Mouse (Mus musculus) megakaryocyte, embryonic 14.5 days (primary cell): ENCODE measurements around the gene Ada. TPM values are rescaled to one million over a fixed set of nuclear protein-coding genes. Genes with fewer than 3 reads are reported as not detected.

ENCODE experiments used
- H3K27me3 ChIP-seq: replicated peaks from 2 replicates; pipeline ENCODE3; 2012; ENCODE audit warnings: inconsistent platforms
- H3K36me3 ChIP-seq: replicated peaks from 2 replicates; pipeline ENCODE3; 2012; ENCODE audit warnings: low read length, inconsistent platforms, mixed read lengths
- H3K4me1 ChIP-seq: 2 replicates; pipeline ENCODE4 v1.6.1; 2012; ENCODE audit warnings: inconsistent platforms
- H3K4me3 ChIP-seq: replicated peaks from 2 replicates; pipeline ENCODE3; 2012; ENCODE audit warnings: moderate library complexity, mild to moderate bottlenecking, inconsistent platforms
- H3K9me3 ChIP-seq: 2 replicates; pipeline ENCODE4 v1.6.1; 2012; ENCODE audit warnings: inconsistent platforms
- FLI1 ChIP-seq: IDR thresholded peaks from 2 replicates; pipeline ENCODE4 v1.6.1; 2012; ENCODE audit warnings: low read length, inconsistent platforms, mixed read lengths
- GATA1 ChIP-seq: IDR thresholded peaks from 3 replicates; pipeline ENCODE4 v1.6.1; 2012; ENCODE audit warnings: mixed read lengths, low read length, inconsistent platforms, borderline replicate concordance
- polyA plus RNA-seq: library from polyadenylated mRNA; stranded (reverse); fragments of >175 nt; gene quantifications from 2 replicates; pipeline ENCODE4 v1.2.3, GENCODE M21; 2012; ENCODE audit warnings: low replicate concordance; ENCODE audit not compliant: insufficient read depth

Ada gene
- 6.1 and 21.4 TPM in 2 replicates for polyA plus RNA-seq

- Histone ChIP-seq H3K27me3 (peaks cover 18% of the 10 kb centered on the region), H3K4me1 (peaks cover 71% of the 10 kb centered on the region), H3K9me3 (no peaks in the 10 kb centered on the region), H3K36me3 (no peaks in the 10 kb centered on the region), H3K4me3 (peak within 1 kb of the TSS; percentile 93)
- TF ChIP-seq GATA1 (no peak), FLI1 (no peak)
These were observed at the start of gene Ada for GRCm38 (mm10) chr2:163749647-163750611. Gene Ada (minus strand): TSS chr2:163750239.

- Histone ChIP-seq H3K9me3 (peaks cover 7% of the 10 kb centered on the region), H3K36me3 (no peaks in the 10 kb centered on the region), H3K4me3 (no peak overlapping the region), H3K27me3 (peaks cover 60% of the 10 kb centered on the region), H3K4me1 (peaks cover 14% of the 10 kb centered on the region)
- TF ChIP-seq GATA1 (no peak), FLI1 (no peak)
These were observed 48.4 kb upstream of the Ada start for GRCm38 (mm10) chr2:163798411-163798810.

- Histone ChIP-seq H3K9me3 (no peaks in the 10 kb centered on the region), H3K36me3 (no peaks in the 10 kb centered on the region), H3K4me1 (peaks cover 36% of the 10 kb centered on the region), H3K27me3 (peaks cover 15% of the 10 kb centered on the region), H3K4me3 (no peak overlapping the region)
- TF ChIP-seq FLI1 (no peak), GATA1 (no peak)
These were observed 38.4 kb upstream of the Ada start for GRCm38 (mm10) chr2:163788484-163788883.

GRCm38 (mm10) chr2:163787709-163788108 is 37.7 kb upstream of the Ada start:
- Histone ChIP-seq H3K4me3 (no peak overlapping the region), H3K4me1 (peaks cover 36% of the 10 kb centered on the region), H3K36me3 (no peaks in the 10 kb centered on the region), H3K9me3 (no peaks in the 10 kb centered on the region), H3K27me3 (peaks cover 15% of the 10 kb centered on the region)
- TF ChIP-seq GATA1: no peak
- TF ChIP-seq FLI1: no peak

GRCm38 (mm10) chr2:163787086-163787485 is 37.0 kb upstream of the Ada start:
- no peak for TF ChIP-seq FLI1
- no peak for TF ChIP-seq GATA1
- peaks cover 21% of the 10 kb centered on the region for H3K27me3 ChIP-seq
- H3K36me3 ChIP-seq: no peaks in the 10 kb centered on the region
- H3K9me3 ChIP-seq: peaks cover 5% of the 10 kb centered on the region
- no peak overlapping the region for H3K4me3 ChIP-seq
- peaks cover 38% of the 10 kb centered on the region for H3K4me1 ChIP-seq

GRCm38 (mm10) chr2:163783901-163784300 is 33.9 kb upstream of the Ada start:
- peak overlapping the region; percentile 53 for H3K4me3 ChIP-seq

GRCm38 (mm10) chr2:163783368-163783767 is 33.3 kb upstream of the Ada start:
- Histone ChIP-seq H3K4me1 (peaks cover 61% of the 10 kb centered on the region), H3K27me3 (peaks cover 26% of the 10 kb centered on the region), H3K9me3 (peaks cover 9% of the 10 kb centered on the region), H3K4me3 (no peak overlapping the region), H3K36me3 (no peaks in the 10 kb centered on the region)
- no peak for TF ChIP-seq FLI1
- TF ChIP-seq GATA1: no peak

More at GRCm38 (mm10) chr2:163783901-163784300, 33.9 kb upstream of the Ada start:
- TF ChIP-seq GATA1: no peak
- no peak for TF ChIP-seq FLI1
- Histone ChIP-seq H3K36me3 (no peaks in the 10 kb centered on the region), H3K27me3 (peaks cover 29% of the 10 kb centered on the region), H3K9me3 (peaks cover 9% of the 10 kb centered on the region), H3K4me1 (peaks cover 63% of the 10 kb centered on the region)

GRCm38 (mm10) chr2:163778896-163779295 is 28.9 kb upstream of the Ada start:
- no peak overlapping the region for H3K4me3 ChIP-seq
- peaks cover 9% of the 10 kb centered on the region for H3K9me3 ChIP-seq
- TF ChIP-seq GATA1 (no peak), FLI1 (no peak)
- H3K27me3 ChIP-seq: peaks cover 29% of the 10 kb centered on the region
- peaks cover 31% of the 10 kb centered on the region for H3K4me1 ChIP-seq
- no peaks in the 10 kb centered on the region for H3K36me3 ChIP-seq

- peaks cover 33% of the 10 kb centered on the region for H3K4me1 ChIP-seq
- H3K27me3 ChIP-seq: peaks cover 22% of the 10 kb centered on the region
- H3K9me3 ChIP-seq: peaks cover 3% of the 10 kb centered on the region
- H3K4me3 ChIP-seq: no peak overlapping the region
- TF ChIP-seq FLI1: no peak
- TF ChIP-seq GATA1: no peak
- H3K36me3 ChIP-seq: no peaks in the 10 kb centered on the region
These were observed 27.0 kb upstream of the Ada start for GRCm38 (mm10) chr2:163777061-163777460.

- Histone ChIP-seq H3K4me3 (no peak overlapping the region), H3K36me3 (no peaks in the 10 kb centered on the region), H3K27me3 (peaks cover 21% of the 10 kb centered on the region), H3K9me3 (no peaks in the 10 kb centered on the region), H3K4me1 (peaks cover 37% of the 10 kb centered on the region)
- TF ChIP-seq FLI1 (no peak), GATA1 (no peak)
These were observed 26.6 kb upstream of the Ada start for GRCm38 (mm10) chr2:163776661-163777060.
